Comparison of ENCODE assay signal across 20 mouse cellular contexts in the genomic region with DNA sequence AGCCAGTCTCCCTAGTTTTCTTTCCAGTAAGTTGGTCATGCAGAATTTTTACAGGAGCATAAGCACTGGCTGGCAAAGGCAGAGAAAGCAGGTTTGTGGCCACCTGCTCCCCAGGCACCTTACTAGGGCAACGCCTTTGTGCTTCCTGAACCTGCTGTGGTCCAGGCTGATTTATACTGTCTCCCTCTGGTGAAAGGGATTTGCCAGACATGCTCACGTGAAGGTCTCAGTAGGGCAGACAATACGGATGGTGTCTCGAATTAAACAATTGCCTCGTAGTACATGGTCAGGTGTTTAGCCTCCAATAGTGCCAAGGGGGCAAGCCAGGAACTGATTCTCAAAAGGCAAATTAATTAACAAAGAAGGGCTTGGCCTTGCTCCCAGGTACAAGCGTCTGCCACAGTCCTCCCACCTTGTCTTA. TPM values are rescaled to one million over a fixed set of nuclear protein-coding genes. Genes with fewer than 3 reads are reported as not detected.
"Had no signal": no experiment of that assay in that cellular context is flagged by ENCODE, and none has a peak within 500 bp of the region (broad histone marks: within the 10 kb centered on the region; RNA-seq: fewer than 3 reads in every experiment).

No protein-coding gene starts in this region.

- H3K9me3 ChIP-seq: limb, embryonic 15.5 days; liver, embryonic 12.5 days; lung, embryonic 15.5 days; megakaryocyte, embryonic 14.5 days; midbrain, embryonic 12.5 days; neural tube, embryonic 12.5 days had no signal

- H3K9ac ChIP-seq: limb, embryonic 15.5 days; liver, embryonic 12.5 days; lung, embryonic 15.5 days; midbrain, embryonic 12.5 days; neural tube, embryonic 12.5 days had no signal

- H3K4me3 ChIP-seq: layer of hippocampus, adult 2 months; left cerebral cortex, adult 2 months; limb, embryonic 15.5 days; liver, embryonic 12.5 days; lung, embryonic 15.5 days; megakaryocyte, embryonic 14.5 days; midbrain, embryonic 12.5 days; neural tube, embryonic 12.5 days had no signal

- H3K4me2 ChIP-seq: limb, embryonic 15.5 days; liver, embryonic 12.5 days; lung, embryonic 15.5 days; midbrain, embryonic 12.5 days; neural tube, embryonic 12.5 days had no signal

- H3K27ac ChIP-seq: layer of hippocampus, adult 2 months; left cerebral cortex, adult 2 months; limb, embryonic 15.5 days; liver, embryonic 12.5 days; lung, embryonic 15.5 days; macrophage; midbrain, embryonic 12.5 days; neural tube, embryonic 12.5 days had no signal

- H3K4me1 ChIP-seq: megakaryocyte, embryonic 14.5 days had no signal

- H3K36me3 ChIP-seq: limb, embryonic 15.5 days; liver, embryonic 12.5 days; lung, embryonic 15.5 days; midbrain, embryonic 12.5 days; neural tube, embryonic 12.5 days had no signal

- H3K27me3 ChIP-seq: limb, embryonic 15.5 days; liver, embryonic 12.5 days; lung, embryonic 15.5 days; neural tube, embryonic 12.5 days had no signal

- DNase-seq: kidney, postnatal 4 days; lung, postnatal 14 days; right cerebral cortex, postnatal 4 days; spleen, adult 18-20 months; thymus, adult 18-20 months; thymus, postnatal 14 days had no signal

- ATAC-seq: liver, embryonic 12.5 days had no signal

RNA-seq across cellular contexts. Expression of a gene that starts 45.5 kb away (rescaled TPM):
- total RNA-seq: layer of hippocampus, adult 2 months; layer of hippocampus, postnatal 25 days; left cerebral cortex, adult 2 months; left cerebral cortex, postnatal 25 days; monocyte, adult 5-6 weeks; neutrophil, adult 5-6 weeks had no signal
- polyA plus RNA-seq: limb, embryonic 11.5 days; macrophage; midbrain, embryonic 12.5 days; neural tube, embryonic 12.5 days had no signal
